Mouse (Mus musculus): ENCODE data around the gene Gm49336. TPM values are rescaled to one million over a fixed set of nuclear protein-coding genes. Genes with fewer than 3 reads are reported as not detected.

Gm49336 gene
- polyA plus RNA-seq, 1 experiment from 2014 or later: 58.0 TPM

GRCm38 (mm10) chr14:60209166-60209565, 42.1 kb downstream of the Gm49336 start:
- Histone ChIP-seq H3K27me3 (ENCODE audit: control insufficient read depth, insufficient read depth, low read depth, low read length) (no peaks in the 10 kb centered on the region), H3K36me3 (ENCODE audit: control insufficient read depth, insufficient read depth, low read length) (no peaks in the 10 kb centered on the region), H3K4me3 (ENCODE audit: low read depth, low read length) (no peak overlapping the region), H3K9me3 (replicated peaks; ENCODE audit: control insufficient read depth, low read length, poor library complexity, severe bottlenecking) (no peaks in the 10 kb centered on the region), H3K9ac (ENCODE audit: low read depth, low read length) (no peak overlapping the region), H3K4me2 (ENCODE audit: low read length) (no peak overlapping the region), H3K27ac (ENCODE audit: low read length) (no peak overlapping the region), H3K4me1 (ENCODE audit: control insufficient read depth, insufficient read depth, low read length) (no peaks in the 10 kb centered on the region)
- ATAC-seq: no peak
- WGBS: 94% methylated on average over 7 of the region's 7 CpGs

GRCm38 (mm10) chr14:60204993-60205392, 46.3 kb downstream of the Gm49336 start:
- no peak overlapping the region for H3K27ac ChIP-seq (ENCODE audit: low read length)

GRCm38 (mm10) chr14:60196884-60197283, 54.4 kb downstream of the Gm49336 start, which contains the start of gene Atp8a2:
TSS of gene Atp8a2 (minus strand) at chr14:60197179.
- ATAC-seq: no peak
- Histone ChIP-seq H3K27ac (ENCODE audit: low read length) (no peak within 1 kb of the TSS), H3K4me3 (ENCODE audit: low read depth, low read length) (no peak within 1 kb of the TSS), H3K36me3 (ENCODE audit: control insufficient read depth, insufficient read depth, low read length) (no peaks in the 10 kb centered on the region), H3K9me3 (replicated peaks; ENCODE audit: control insufficient read depth, low read length, poor library complexity, severe bottlenecking) (no peaks in the 10 kb centered on the region), H3K27me3 (ENCODE audit: control insufficient read depth, insufficient read depth, low read depth, low read length) (no peaks in the 10 kb centered on the region), H3K4me2 (ENCODE audit: low read length) (no peak within 1 kb of the TSS), H3K9ac (ENCODE audit: low read depth, low read length) (no peak within 1 kb of the TSS), H3K4me1 (ENCODE audit: control insufficient read depth, insufficient read depth, low read length) (no peaks in the 10 kb centered on the region)
- 83% methylated on average over 7 of the region's 7 CpGs for whole genome bisulfite sequencing

More at GRCm38 (mm10) chr14:60204993-60205392, 46.3 kb downstream of the Gm49336 start:
- no peaks in the 10 kb centered on the region for H3K36me3 ChIP-seq (ENCODE audit: control insufficient read depth, insufficient read depth, low read length)
- H3K9me3 ChIP-seq (replicated peaks; ENCODE audit: control insufficient read depth, low read length, poor library complexity, severe bottlenecking): no peaks in the 10 kb centered on the region
- no peak overlapping the region for H3K4me2 ChIP-seq (ENCODE audit: low read length)
- 95% methylated on average over 6 of the region's 6 CpGs for WGBS
- no peak overlapping the region for H3K4me3 ChIP-seq (ENCODE audit: low read depth, low read length)
- no peak overlapping the region for H3K9ac ChIP-seq (ENCODE audit: low read depth, low read length)
- no peaks in the 10 kb centered on the region for H3K27me3 ChIP-seq (ENCODE audit: control insufficient read depth, insufficient read depth, low read depth, low read length)
- H3K4me1 ChIP-seq (ENCODE audit: control insufficient read depth, insufficient read depth, low read length): no peaks in the 10 kb centered on the region
- no peak for ATAC-seq

- H3K4me2 ChIP-seq (ENCODE audit: low read length): no peak overlapping the region
- WGBS: 85% methylated on average over 5 of the region's 5 CpGs
- no peak overlapping the region for H3K27ac ChIP-seq (ENCODE audit: low read length)
- no peak overlapping the region for H3K9ac ChIP-seq (ENCODE audit: low read depth, low read length)
- no peaks in the 10 kb centered on the region for H3K27me3 ChIP-seq (ENCODE audit: control insufficient read depth, insufficient read depth, low read depth, low read length)
- no peaks in the 10 kb centered on the region for H3K4me1 ChIP-seq (ENCODE audit: control insufficient read depth, insufficient read depth, low read length)
- no peaks in the 10 kb centered on the region for H3K9me3 ChIP-seq (replicated peaks; ENCODE audit: control insufficient read depth, low read length, poor library complexity, severe bottlenecking)
- H3K36me3 ChIP-seq (ENCODE audit: control insufficient read depth, insufficient read depth, low read length): no peaks in the 10 kb centered on the region
- ATAC-seq: no peak
- no peak overlapping the region for H3K4me3 ChIP-seq (ENCODE audit: low read depth, low read length)
Observed at GRCm38 (mm10) chr14:60195999-60196398, 55.3 kb downstream of the Gm49336 start.

GRCm38 (mm10) chr14:60194606-60195005, 56.7 kb downstream of the Gm49336 start:
- no peaks in the 10 kb centered on the region for H3K9me3 ChIP-seq (replicated peaks; ENCODE audit: control insufficient read depth, low read length, poor library complexity, severe bottlenecking)
- H3K4me3 ChIP-seq (ENCODE audit: low read depth, low read length): no peak overlapping the region
- no peak for ATAC-seq
- 88% methylated on average over 1 of the region's 1 CpGs for WGBS
- H3K4me2 ChIP-seq (ENCODE audit: low read length): no peak overlapping the region
- no peaks in the 10 kb centered on the region for H3K27me3 ChIP-seq (ENCODE audit: control insufficient read depth, insufficient read depth, low read depth, low read length)
- H3K36me3 ChIP-seq (ENCODE audit: control insufficient read depth, insufficient read depth, low read length): no peaks in the 10 kb centered on the region
- H3K9ac ChIP-seq (ENCODE audit: low read depth, low read length): no peak overlapping the region
- no peaks in the 10 kb centered on the region for H3K4me1 ChIP-seq (ENCODE audit: control insufficient read depth, insufficient read depth, low read length)
- no peak overlapping the region for H3K27ac ChIP-seq (ENCODE audit: low read length)

- no peak overlapping the region for H3K4me3 ChIP-seq (ENCODE audit: low read depth, low read length)
Observed at GRCm38 (mm10) chr14:60189771-60190170, 61.5 kb downstream of the Gm49336 start.

GRCm38 (mm10) chr14:60188201-60188825, 63.0 kb downstream of the Gm49336 start:
- WGBS: 79% methylated on average over 5 of the region's 5 CpGs
- no peaks in the 10 kb centered on the region for H3K9me3 ChIP-seq (replicated peaks; ENCODE audit: control insufficient read depth, low read length, poor library complexity, severe bottlenecking)

More at GRCm38 (mm10) chr14:60189771-60190170, 61.5 kb downstream of the Gm49336 start:
- Histone ChIP-seq H3K9me3 (replicated peaks; ENCODE audit: control insufficient read depth, low read length, poor library complexity, severe bottlenecking) (no peaks in the 10 kb centered on the region), H3K4me1 (ENCODE audit: control insufficient read depth, insufficient read depth, low read length) (no peaks in the 10 kb centered on the region), H3K27ac (ENCODE audit: low read length) (no peak overlapping the region), H3K4me2 (ENCODE audit: low read length) (no peak overlapping the region), H3K36me3 (ENCODE audit: control insufficient read depth, insufficient read depth, low read length) (no peaks in the 10 kb centered on the region), H3K9ac (ENCODE audit: low read depth, low read length) (no peak overlapping the region), H3K27me3 (ENCODE audit: control insufficient read depth, insufficient read depth, low read depth, low read length) (no peaks in the 10 kb centered on the region)
- no peak for ATAC-seq
- WGBS: 78% methylated on average over 5 of the region's 5 CpGs

GRCm38 (mm10) chr14:60181306-60181705, 70.0 kb downstream of the Gm49336 start:
- 94% methylated on average over 2 of the region's 2 CpGs for WGBS
- H3K4me1 ChIP-seq (ENCODE audit: control insufficient read depth, insufficient read depth, low read length): peaks cover 12% of the 10 kb centered on the region
- H3K9me3 ChIP-seq (replicated peaks; ENCODE audit: control insufficient read depth, low read length, poor library complexity, severe bottlenecking): no peaks in the 10 kb centered on the region
- no peaks in the 10 kb centered on the region for H3K27me3 ChIP-seq (ENCODE audit: control insufficient read depth, insufficient read depth, low read depth, low read length)
- H3K4me3 ChIP-seq (ENCODE audit: low read depth, low read length): no peak overlapping the region
- no peak overlapping the region for H3K27ac ChIP-seq (ENCODE audit: low read length)
- no peaks in the 10 kb centered on the region for H3K36me3 ChIP-seq (ENCODE audit: control insufficient read depth, insufficient read depth, low read length)
- no peak overlapping the region for H3K4me2 ChIP-seq (ENCODE audit: low read length)
- ATAC-seq: no peak
- no peak overlapping the region for H3K9ac ChIP-seq (ENCODE audit: low read depth, low read length)

More at GRCm38 (mm10) chr14:60188201-60188825, 63.0 kb downstream of the Gm49336 start:
- no peak overlapping the region for H3K4me3 ChIP-seq (ENCODE audit: low read depth, low read length)
- no peaks in the 10 kb centered on the region for H3K27me3 ChIP-seq (ENCODE audit: control insufficient read depth, insufficient read depth, low read depth, low read length)
- no peak overlapping the region for H3K4me2 ChIP-seq (ENCODE audit: low read length)
- H3K27ac ChIP-seq (ENCODE audit: low read length): no peak overlapping the region
- no peaks in the 10 kb centered on the region for H3K36me3 ChIP-seq (ENCODE audit: control insufficient read depth, insufficient read depth, low read length)
- no peak for ATAC-seq
- H3K9ac ChIP-seq (ENCODE audit: low read depth, low read length): no peak overlapping the region
- H3K4me1 ChIP-seq (ENCODE audit: control insufficient read depth, insufficient read depth, low read length): no peaks in the 10 kb centered on the region

- Histone ChIP-seq H3K36me3 (ENCODE audit: control insufficient read depth, insufficient read depth, low read length) (no peaks in the 10 kb centered on the region), H3K27ac (ENCODE audit: low read length) (no peak overlapping the region), H3K4me2 (ENCODE audit: low read length) (peak overlapping the region; percentile 58), H3K4me3 (ENCODE audit: low read depth, low read length) (peak overlapping the region; percentile 50), H3K9me3 (replicated peaks; ENCODE audit: control insufficient read depth, low read length, poor library complexity, severe bottlenecking) (no peaks in the 10 kb centered on the region), H3K27me3 (ENCODE audit: control insufficient read depth, insufficient read depth, low read depth, low read length) (no peaks in the 10 kb centered on the region), H3K4me1 (ENCODE audit: control insufficient read depth, insufficient read depth, low read length) (peaks cover 12% of the 10 kb centered on the region), H3K9ac (ENCODE audit: low read depth, low read length) (no peak overlapping the region)
- WGBS: 56% methylated on average over 2 of the region's 2 CpGs
- no peak for ATAC-seq
Observed at GRCm38 (mm10) chr14:60178571-60178955, 72.7 kb downstream of the Gm49336 start.
